Mouse (Mus musculus) hematopoietic stem cell, adult 5-6 weeks (primary cell): ENCODE measurements around the gene Egfl7. TPM values are rescaled to one million over a fixed set of nuclear protein-coding genes. Genes with fewer than 3 reads are reported as not detected.

Experiments used
- ATAC-seq, 2 experiments: fragments of 125-278 bp in 1 of 2; replicated peaks in 1 of 2; 2 replicates each; pipeline ENCODE4 v1.8.0; 2016 to 2017; ENCODE audit warnings: inconsistent platforms in 2 of 2, mild to moderate bottlenecking in 2 of 2, moderate number of reproducible peaks in 2 of 2, low read depth in 1 of 2, moderate TSS enrichment in 1 of 2; ENCODE audit not compliant: low FRiP score in 2 of 2, poor library complexity in 2 of 2, severe bottlenecking in 2 of 2, insufficient read depth in 1 of 2, low TSS enrichment in 1 of 2
- total RNA-seq: library from RNA; stranded (forward); fragments of 172-1452, 232-1000 nt; gene quantifications from 2 replicates; pipeline ENCODE4 v1.2.3, GENCODE M21; 2017

Gene Egfl7
- total RNA-seq, 1 experiment from 2014 or later = 145 TPM

- no peak for ATAC-seq
These were observed 61.3 kb downstream of the Egfl7 start for GRCm38 (mm10) chr2:26641006-26641647.

Other genes starting within 250 kb of the Egfl7 start
- gene Dnlz, start 227.9 kb upstream of the Egfl7 start, total RNA-seq = 6.4 and 11.1 TPM in 2 replicates
- 13.4 and 20.8 TPM in 2 replicates for gene Card9, start 219.1 kb upstream of the Egfl7 start, total RNA-seq
- gene Snapc4, start 199.4 kb upstream of the Egfl7 start, total RNA-seq = 44.4 and 48.7 TPM in 2 replicates
- 39.1 and 60.1 TPM in 2 replicates for gene Entr1, start 190.7 kb upstream of the Egfl7 start, total RNA-seq
- 56.2 and 66.3 TPM in 2 replicates for gene Pmpca, start 190.7 kb upstream of the Egfl7 start, total RNA-seq
- gene Inpp5e, start 170.8 kb upstream of the Egfl7 start, total RNA-seq = 11.7 and 17.3 TPM in 2 replicates
- 30.8 and 50.0 TPM in 2 replicates for gene Sec16a, start 134.8 kb upstream of the Egfl7 start, total RNA-seq
- 21.6 and 23.7 TPM in 2 replicates for gene Notch1, start 63.4 kb upstream of the Egfl7 start, total RNA-seq
- 0.88 TPM in 1 of 2 replicates, not detected in the other for gene Gm20532, start 6.6 kb downstream of the Egfl7 start, total RNA-seq
- 49.6 and 81.5 TPM in 2 replicates for gene Agpat2, start 24.4 kb downstream of the Egfl7 start, total RNA-seq
- 28.3 and 57.6 TPM in 2 replicates for gene Fam69b, start 48.4 kb downstream of the Egfl7 start, total RNA-seq
- gene Lcn4, start 91.3 kb downstream of the Egfl7 start, total RNA-seq = not detected in 2 replicates